Mouse (Mus musculus) heart, adult 9 months (tissue): ENCODE measurements around the gene Cic.
"Not testable (repeated sequence)": the region's sequence is repeated elsewhere in the genome, so short reads cannot be mapped to it uniquely, and the experiment has no call there.

ENCODE experiments used
- DNase-seq, 2 experiments: peaks; one replicate each; pipeline ENCODE4 v3.0.0; 2022; ENCODE audit warnings: low spot score in 2 of 2

Cic gene

GRCm38 (mm10) chr7:25303685-25304006, 36.1 kb downstream of the Cic start:
- DNase-seq = no peak

GRCm38 (mm10) chr7:25305481-25305880, 38.0 kb downstream of the Cic start:
- no peak for DNase-seq

GRCm38 (mm10) chr7:25305956-25306613, 38.6 kb downstream of the Cic start, which contains the start of gene Tmem145:
TSS of gene Tmem145 (plus strand) at chr7:25306106.
- DNase-seq = no peak

- DNase-seq = no peak
These were observed 39.1 kb downstream of the Cic start for GRCm38 (mm10) chr7:25306614-25306996.

DNA sequence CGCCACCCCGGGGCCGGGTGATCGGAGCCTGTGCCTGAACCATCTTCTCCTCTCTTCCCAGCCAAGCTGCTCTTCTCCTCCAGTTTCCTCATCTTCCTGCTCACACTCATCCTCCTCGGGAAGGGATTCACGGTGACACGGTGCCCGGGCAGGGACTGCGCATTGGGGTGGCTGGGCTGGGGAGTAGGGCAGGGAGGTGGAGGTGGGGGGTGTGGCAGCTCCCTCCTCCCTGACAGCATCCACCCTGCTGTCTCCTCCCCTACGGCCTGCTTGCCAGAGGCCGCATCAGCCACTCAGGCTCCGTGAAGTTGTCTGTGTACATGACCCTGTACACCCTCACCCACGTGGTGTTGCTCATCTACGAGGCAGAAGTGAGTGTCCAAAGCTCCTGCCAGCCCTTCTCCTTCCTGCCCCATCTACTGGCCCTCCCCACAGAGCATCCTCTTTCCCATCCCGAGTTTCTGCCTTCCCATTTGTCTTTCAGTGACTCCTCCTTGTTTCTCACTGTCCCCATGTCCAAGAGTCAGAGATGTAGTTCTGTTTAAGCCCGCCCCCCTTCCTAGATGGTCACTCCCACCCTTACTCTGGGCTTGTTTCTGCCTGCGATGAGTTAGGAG, 41.3 kb downstream of the Cic start:
- DNase-seq = no peak

DNA sequence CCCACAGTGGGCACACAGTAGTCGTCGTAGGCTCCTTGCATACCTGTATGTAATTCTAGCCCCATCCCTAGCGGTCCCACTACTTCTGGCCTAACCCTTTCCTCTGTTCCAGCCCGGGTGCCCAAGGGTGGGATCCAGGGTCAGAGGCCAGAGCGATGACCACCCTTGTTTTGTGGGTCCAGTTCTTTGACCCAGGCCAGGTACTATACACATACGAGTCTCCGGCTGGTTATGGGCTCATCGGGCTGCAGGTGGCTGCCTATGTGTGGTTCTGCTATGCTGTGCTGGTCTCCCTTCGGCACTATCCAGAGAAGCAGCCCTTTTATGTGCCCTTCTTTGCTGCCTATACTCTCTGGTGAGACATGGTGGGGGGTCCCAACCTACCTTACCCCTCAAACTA, 41.9 kb downstream of the Cic start:
- no peak for DNase-seq

- no peak for DNase-seq
These were observed 43.7 kb downstream of the Cic start for GRCm38 (mm10) chr7:25311193-25311592.

DNA sequence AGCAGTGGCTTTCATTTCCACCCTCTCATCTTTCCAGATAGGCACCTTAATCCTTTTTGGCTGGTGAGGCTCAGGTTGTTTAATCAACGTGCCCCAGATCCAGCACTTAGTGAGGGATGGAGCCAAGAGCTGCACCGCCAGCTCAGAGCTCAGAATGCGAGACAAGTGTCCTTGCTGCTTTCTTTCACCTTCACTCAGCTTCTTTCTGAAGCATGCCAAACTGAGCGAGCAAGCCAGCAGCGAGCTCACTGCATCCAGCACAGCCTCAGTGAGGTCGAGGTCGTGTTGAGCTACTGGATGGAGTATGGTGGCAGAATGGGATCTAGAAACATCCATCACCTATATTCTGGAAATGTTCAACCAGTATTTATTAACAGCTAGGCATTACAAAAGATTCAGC, 45.8 kb downstream of the Cic start:
- no peak for DNase-seq

DNA sequence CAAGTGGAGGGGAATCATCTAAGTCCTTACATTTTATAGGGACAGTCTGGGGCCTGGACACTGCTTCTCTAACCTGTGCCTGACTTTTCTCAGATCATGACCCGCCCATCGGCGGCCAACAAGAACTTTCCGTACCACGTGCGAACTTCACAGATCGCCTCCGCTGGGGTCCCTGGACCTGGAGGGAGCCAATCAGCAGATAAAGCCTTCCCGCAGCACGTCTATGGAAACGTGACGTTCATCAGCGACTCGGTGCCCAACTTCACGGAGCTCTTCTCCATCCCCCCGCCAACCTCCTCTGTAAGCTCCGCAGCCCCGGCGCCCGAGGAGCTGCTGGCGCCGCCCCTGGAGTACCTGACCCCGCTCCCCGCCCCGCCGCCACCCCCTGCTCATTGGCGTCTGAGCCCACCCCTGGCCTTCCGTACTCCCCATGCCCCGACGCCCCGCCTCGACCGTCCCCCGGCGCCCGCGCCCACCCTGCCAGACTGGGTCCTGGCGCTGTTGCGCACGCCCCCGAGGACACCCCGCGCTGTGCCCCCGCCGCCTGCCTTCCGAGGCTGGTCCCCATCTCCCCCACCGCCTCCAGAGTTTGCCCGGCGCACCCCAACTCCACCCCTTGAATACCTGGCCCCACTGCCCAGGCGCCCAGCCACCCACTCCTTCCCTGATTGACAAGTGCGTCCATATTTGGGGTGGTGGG, 47.3 kb downstream of the Cic start:
- no peak for DNase-seq

- DNase-seq = peak in 1 of 2 experiments; percentile 25
These were observed 48.0 kb downstream of the Cic start for GRCm38 (mm10) chr7:25315306-25316041.

GRCm38 (mm10) chr7:25316532-25317445, 49.3 kb downstream of the Cic start, which contains the start of gene Megf8:
TSS of gene Megf8 (plus strand) at chr7:25317164.
- DNase-seq = peak; percentile 97

- no peak for DNase-seq
These were observed 50.0 kb downstream of the Cic start for GRCm38 (mm10) chr7:25317446-25317999.

DNA sequence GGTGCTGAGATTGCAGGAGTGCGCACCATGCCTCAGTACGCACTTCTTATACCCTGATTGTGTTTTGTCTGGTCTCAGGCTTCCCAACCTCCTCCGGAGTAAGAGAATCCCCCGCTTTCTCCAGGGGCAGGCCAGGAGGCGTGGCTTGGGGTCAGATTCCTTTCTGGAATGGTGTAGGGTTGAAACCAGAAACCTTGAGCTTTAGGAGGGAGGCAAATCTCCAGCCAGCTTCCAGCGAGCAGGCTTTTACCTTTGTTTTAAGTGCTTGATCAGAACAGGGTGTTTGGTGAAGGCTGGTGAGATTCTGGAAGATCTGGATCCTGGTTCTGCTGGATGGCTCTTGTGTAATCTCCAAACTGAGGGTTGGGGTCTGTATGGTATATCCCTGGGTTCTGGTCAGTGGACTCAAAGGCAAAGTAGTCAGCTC, 54.6 kb downstream of the Cic start:
- DNase-seq = no peak

- DNase-seq = no peak
These were observed 55.7 kb downstream of the Cic start for GRCm38 (mm10) chr7:25323219-25323618.

GRCm38 (mm10) chr7:25325431-25325830, 57.9 kb downstream of the Cic start:
- not testable (repeated sequence) for DNase-seq

DNA sequence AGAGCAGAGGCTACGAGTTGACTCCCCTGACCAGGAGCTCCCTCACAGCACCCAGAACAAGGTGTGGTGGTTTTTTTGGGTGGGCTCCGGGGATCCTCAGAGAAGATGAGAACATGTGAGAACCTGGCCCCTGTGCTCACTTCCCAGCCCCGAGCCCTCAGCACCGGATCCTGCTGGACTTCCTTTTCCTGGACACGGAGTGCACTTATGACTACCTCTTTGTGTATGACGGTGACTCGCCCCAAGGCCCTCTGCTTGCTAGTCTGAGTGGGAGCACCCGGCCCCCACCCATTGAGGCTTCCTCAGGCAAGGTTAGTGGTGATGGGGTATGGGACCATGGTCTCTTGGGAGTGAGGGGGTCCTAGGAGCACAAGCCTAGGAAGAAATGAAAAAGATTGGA, 58.7 kb downstream of the Cic start:
- peak; percentile 21 to 42 for DNase-seq

DNA sequence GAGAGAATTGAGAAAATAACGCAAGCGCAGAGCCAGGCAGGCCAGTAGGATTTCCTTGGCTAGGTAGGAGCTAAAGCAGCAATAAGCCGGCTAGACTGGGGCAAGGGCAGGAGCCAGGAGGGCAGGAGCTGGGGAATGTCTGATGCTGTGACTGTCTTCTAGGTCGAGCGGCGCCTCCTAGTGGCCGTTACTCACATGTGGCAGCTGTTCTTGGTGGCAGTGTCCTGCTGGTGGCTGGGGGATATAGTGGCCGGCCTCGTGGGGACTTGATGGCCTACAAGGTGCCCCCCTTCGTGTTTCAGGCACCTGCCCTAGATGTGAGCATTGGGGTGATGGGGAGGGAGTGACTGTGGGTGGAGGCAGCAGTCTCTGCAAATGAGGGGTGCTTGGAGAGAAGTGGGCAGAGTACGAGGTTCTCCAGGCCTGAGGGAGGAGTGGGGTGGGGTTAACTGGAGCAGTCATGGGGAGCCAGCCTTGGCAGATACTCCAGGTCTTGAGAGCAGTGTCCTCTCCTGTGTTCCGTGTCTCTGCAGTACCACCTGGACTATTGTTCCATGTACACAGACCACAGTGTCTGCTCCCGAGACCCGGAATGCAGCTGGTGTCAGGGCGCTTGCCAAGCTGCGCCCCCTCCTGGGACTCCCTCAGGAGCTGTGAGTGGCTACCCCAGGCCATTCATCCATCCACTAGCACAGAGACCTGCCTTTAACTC, 66.2 kb downstream of the Cic start:
- DNase-seq = peak; percentile 32 to 64

DNA sequence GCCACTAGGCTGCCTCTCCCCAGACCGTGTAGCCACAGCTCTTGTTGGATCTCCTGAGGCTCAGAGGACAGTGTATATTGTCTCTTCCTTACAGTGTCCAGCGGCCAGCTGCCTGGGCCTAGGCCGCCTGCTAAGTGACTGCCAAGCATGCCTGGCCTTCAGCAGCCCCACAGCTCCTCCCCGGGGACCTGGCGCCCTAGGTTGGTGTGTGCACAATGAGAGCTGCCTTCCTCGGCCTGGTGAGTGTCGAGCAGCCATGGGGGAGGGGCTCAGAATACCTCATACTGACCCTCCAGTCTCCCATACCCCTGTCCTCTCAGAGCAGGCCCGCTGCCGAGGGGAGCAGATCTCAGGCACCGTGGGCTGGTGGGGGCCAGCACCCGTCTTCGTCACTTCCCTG, 67.0 kb downstream of the Cic start:
- DNase-seq = no peak

GRCm38 (mm10) chr7:25339329-25339728, 71.8 kb downstream of the Cic start:
- no peak for DNase-seq
